Mouse (Mus musculus) naive thymus-derived CD4-positive, alpha-beta T cell, adult 5 months (primary cell): ENCODE results near the gene Tbc1d22b. TPM values are rescaled to one million over a fixed set of nuclear protein-coding genes. Genes with fewer than 3 reads are reported as not detected.

Source experiments
- polyA plus RNA-seq: library from polyadenylated mRNA; unstranded; fragments of 100-300 nt; shearing (Covaris generic); gene quantifications from one replicate; pipeline ENCODE4 v1.2.1, GENCODE M21; 2017

Tbc1d22b gene
- polyA plus RNA-seq = 30.5 TPM

DNA sequence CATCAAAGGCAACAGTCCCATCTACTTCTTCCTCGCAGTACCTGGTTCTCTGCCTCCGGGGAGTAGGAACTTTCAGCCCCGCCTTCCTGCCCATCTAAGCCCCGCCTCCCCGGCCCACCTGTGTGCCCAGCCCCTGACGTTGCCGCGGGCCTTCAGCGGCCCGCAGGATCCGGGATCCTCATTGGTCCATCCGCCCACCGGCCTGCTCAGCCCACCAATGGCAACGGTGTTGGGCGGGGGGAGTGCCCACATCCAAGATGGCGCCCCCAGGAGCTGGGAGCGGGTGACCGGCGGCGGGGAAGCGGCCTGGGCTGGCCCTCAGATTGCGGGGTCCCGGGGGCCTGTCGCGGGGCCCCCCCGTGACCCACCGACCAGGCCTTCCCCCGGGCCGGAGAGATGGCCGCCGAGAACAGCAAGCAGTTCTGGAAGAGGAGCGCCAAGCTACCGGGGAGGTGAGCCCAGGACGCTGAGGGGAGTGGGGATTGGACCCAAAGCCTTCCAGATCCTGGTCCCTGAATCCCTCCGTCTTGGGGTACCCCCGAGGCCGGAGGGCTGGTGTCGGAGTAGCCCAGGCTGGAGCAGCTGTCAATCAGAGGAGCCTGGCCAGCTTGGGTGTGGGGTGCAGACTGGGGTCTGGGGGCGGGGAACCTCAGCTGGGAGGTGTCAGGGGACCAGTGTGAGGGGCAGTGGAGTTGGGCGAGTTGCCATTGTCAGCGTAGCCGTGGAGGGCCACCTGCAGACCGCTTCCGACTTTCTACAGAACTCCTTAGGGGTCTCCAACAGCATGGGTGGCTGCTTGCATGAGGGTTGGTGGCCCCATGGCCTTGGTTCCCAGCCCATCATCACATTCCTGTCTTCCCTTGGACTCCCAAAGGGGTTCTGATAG, at the start of gene Tbc1d22b, which contains the start of gene Gm17657:
Tbc1d22b (plus strand) TSS at position 243 of the 886 bp plus-strand sequence.
Gm17657 (minus strand) TSS at position 96 of the 886 bp plus-strand sequence.

DNA sequence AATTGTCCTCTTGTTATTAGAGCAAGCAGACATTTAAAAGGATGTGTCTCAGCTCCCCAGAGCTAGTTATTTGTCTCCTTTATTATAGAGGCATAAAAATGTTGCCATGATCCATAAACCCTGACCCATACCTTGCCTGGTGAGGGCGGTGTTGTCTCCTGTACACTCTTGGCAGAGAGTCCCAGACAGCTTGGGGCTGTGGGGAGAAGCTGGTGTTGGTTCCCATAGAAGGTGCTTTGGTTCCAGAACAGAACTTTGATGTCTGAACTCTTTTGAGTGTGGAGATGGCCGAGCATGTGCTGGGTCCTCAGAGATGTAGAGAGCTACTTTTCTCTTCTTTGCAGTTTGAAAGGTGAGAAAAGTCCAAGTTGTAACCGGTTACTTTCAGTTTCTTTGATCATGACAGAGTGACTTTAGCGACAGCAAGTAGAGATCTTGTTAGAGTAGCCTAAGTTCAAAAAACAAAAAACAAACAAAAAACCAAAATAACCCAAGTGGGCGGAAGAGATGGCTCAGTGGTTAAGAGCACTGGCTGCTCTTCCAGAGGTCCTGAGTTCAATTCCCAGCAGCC, 2.7 kb downstream of the Tbc1d22b start, which contains the start of gene Tmem217:
Tmem217 (minus strand) TSS at position 224 of the 571 bp plus-strand sequence.

DNA sequence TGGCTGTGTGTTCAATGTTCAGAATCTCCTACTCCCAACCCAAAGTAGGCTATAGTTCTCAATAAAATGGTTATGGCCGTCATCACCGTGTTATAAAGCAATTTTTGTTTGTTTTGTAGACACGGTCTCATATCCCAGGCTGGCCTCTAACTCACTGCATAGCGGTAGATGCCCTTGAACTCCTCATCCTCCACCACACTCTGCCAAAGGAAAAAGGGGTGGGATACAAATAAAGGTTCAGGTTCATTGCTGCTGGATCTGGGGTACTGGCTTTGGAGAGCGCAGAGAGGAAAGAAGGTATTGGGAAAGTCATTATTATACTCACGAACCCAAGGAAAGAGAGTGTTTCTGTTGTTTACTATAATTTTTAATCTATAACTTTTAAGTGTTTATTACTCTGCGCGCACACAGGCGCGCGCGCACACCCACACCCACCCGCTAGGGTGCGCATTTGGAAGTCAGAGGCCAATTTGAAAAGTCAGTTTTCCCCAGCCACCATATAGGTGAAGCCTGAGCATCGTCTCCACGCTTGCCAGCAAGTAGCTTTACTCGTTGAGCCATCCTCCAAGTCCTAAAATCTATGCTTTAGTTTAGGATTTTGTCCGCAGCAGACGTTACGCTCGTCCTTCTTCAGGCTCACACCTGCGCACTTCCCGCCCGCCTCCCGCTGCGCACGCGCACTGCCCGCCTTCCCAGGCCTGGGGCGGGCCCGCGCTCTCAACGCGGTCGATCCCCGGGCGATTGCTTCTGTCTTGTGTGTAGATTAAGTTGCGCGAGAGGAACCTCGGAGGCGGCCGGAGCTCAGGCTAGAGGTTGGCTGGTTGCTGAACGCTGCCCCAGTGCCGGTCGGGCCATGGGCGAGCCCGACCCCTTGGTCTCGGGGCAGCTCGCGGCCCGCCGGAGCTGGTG, 64.8 kb downstream of the Tbc1d22b start, which contains the start of the genes Rnf8 and Gm28043:
Rnf8 (plus strand) TSS at position 676 of the 909 bp plus-strand sequence.
Gm28043 (plus strand) TSS at position 762 of the 909 bp plus-strand sequence.

Other genes with a start within 250 kb of the Tbc1d22b start
- gene Pi16, start 232.1 kb upstream of the Tbc1d22b start, polyA plus RNA-seq = not detected
- 31.3 TPM for gene Mtch1, start 201.9 kb upstream of the Tbc1d22b start, polyA plus RNA-seq
- not detected for gene Fgd2, start 188.9 kb upstream of the Tbc1d22b start, polyA plus RNA-seq
- gene Pim1, start 59.0 kb upstream of the Tbc1d22b start, polyA plus RNA-seq = 178 TPM
- gene Gm17657, start 147 bp upstream of the Tbc1d22b start, polyA plus RNA-seq = 0.39 TPM
- gene Tmem217, start 2.6 kb downstream of the Tbc1d22b start, polyA plus RNA-seq = 3.8 TPM
- 57.8 TPM for gene Rnf8, start 65.0 kb downstream of the Tbc1d22b start, polyA plus RNA-seq
- 6.4 TPM for gene Gm28043, start 65.1 kb downstream of the Tbc1d22b start, polyA plus RNA-seq
- gene Cmtr1, start 110.8 kb downstream of the Tbc1d22b start, polyA plus RNA-seq = 211 TPM
- 5.3 TPM for gene Ccdc167, start 167.3 kb downstream of the Tbc1d22b start, polyA plus RNA-seq